Mouse (Mus musculus) brain, embryonic 14.5 days (tissue): ENCODE data around the gene Tns4.

Experiments
- CTCF ChIP-seq: fragments of 200-500 bp; IDR thresholded peaks from 2 replicates; pipeline ENCODE4 v1.5.1; 2012; ENCODE audit warnings: inconsistent platforms, mild to moderate bottlenecking, moderate library complexity, borderline replicate concordance; ENCODE audit not compliant: insufficient read depth, insufficient read length; ENCODE audit errors: extremely low read depth
- POLR2A ChIP-seq: fragments of 200-500 bp; IDR thresholded peaks from 2 replicates; pipeline ENCODE4 v1.6.1; 2012; ENCODE audit warnings: mild to moderate bottlenecking, inconsistent platforms, borderline replicate concordance; ENCODE audit not compliant: poor library complexity, insufficient read depth, insufficient read length, severe bottlenecking; ENCODE audit errors: extremely low read depth

- TF ChIP-seq POLR2A: no peak
- TF ChIP-seq CTCF: no peak
These were observed 47.3 kb upstream of the Tns4 start for GRCm38 (mm10) chr11:99136361-99136760.
